Mouse (Mus musculus) MEL (cell line): ENCODE results near the gene Pnpo. TPM values are rescaled to one million over a fixed set of nuclear protein-coding genes. Genes with fewer than 3 reads are reported as not detected.

Experiments
- DNase-seq: peaks from one replicate; pipeline ENCODE4 v3.0.0; 2011; ENCODE audit warnings: low read depth, low spot score
- H3K27ac ChIP-seq: 2 replicates; pipeline ENCODE4 v1.5.1; 2012; ENCODE audit warnings: low read depth, mild to moderate bottlenecking, control low read depth, low read length, moderate library complexity; ENCODE audit not compliant: control insufficient read depth
- H3K27me3 ChIP-seq, 2 experiments: fragments of 150-350 bp in 1 of 2; sonication (generic) in 1 of 2; 2 replicates each; pipeline ENCODE4 v1.6.1; 2012; ENCODE audit warnings: low read length in 2 of 2, mild to moderate bottlenecking in 2 of 2, improper control_type of control experiment in 1 of 2, moderate library complexity in 1 of 2; ENCODE audit not compliant: insufficient read depth in 2 of 2, control insufficient read depth in 1 of 2
- H3K36me3 ChIP-seq, 2 experiments: 2 replicates each; pipeline ENCODE4 v1.6.1; 2012 to 2014; ENCODE audit warnings: low read length in 2 of 2, improper control_type of control experiment in 1 of 2, inconsistent platforms in 1 of 2, mild to moderate bottlenecking in 1 of 2; ENCODE audit not compliant: insufficient read depth in 2 of 2, control insufficient read depth in 1 of 2
- H3K4me1 ChIP-seq, 2 experiments: fragments of 150-350 bp in 1 of 2; sonication (generic) in 1 of 2; 2 replicates each; pipeline ENCODE4 v1.6.1; 2012; ENCODE audit warnings: low read length in 2 of 2, improper control_type of control experiment in 1 of 2, mild to moderate bottlenecking in 1 of 2; ENCODE audit not compliant: insufficient read depth in 2 of 2, control insufficient read depth in 1 of 2
- H3K4me3 ChIP-seq, 2 experiments: fragments of 150-350 bp in 1 of 2; sonication (generic) in 1 of 2; 2 replicates each; pipeline ENCODE4 v1.5.1; 2012; ENCODE audit warnings: low read depth in 2 of 2, low read length in 2 of 2, mild to moderate bottlenecking in 2 of 2, moderate library complexity in 2 of 2, control low read depth in 1 of 2, improper control_type of control experiment in 1 of 2; ENCODE audit not compliant: control insufficient read depth in 1 of 2, insufficient read depth in 1 of 2
- H3K79me2 ChIP-seq: 2 replicates; pipeline ENCODE4 v1.6.1; 2012; ENCODE audit warnings: mild to moderate bottlenecking, low read length, moderate library complexity; ENCODE audit not compliant: control insufficient read depth, poor library complexity, insufficient read depth
- H3K9ac ChIP-seq: 2 replicates; pipeline ENCODE4 v1.6.1; 2012; ENCODE audit warnings: low read depth, mild to moderate bottlenecking, control low read depth, low read length, moderate library complexity; ENCODE audit not compliant: control insufficient read depth, poor library complexity, severe bottlenecking
- H3K9me3 ChIP-seq: fragments of 150-350 bp; sonication (generic); replicated peaks from 2 replicates; pipeline ENCODE4 v1.6.1; 2012; ENCODE audit warnings: mild to moderate bottlenecking, low read length, improper control_type of control experiment, moderate library complexity; ENCODE audit not compliant: insufficient read depth
- CHD1 ChIP-seq: IDR thresholded peaks from 2 replicates; pipeline ENCODE4 v1.6.1; 2012; ENCODE audit warnings: low read depth, mild to moderate bottlenecking, inconsistent platforms, low read length, improper control_type of control experiment
- CTCF ChIP-seq, 3 experiments: IDR thresholded peaks in 2 of 3; conservative IDR thresholded peaks in 1 of 3; 2 replicates each; pipeline ENCODE4 v1.5.1; 2011 to 2012; ENCODE audit warnings: low read length in 3 of 3, low read depth in 2 of 3, mild to moderate bottlenecking in 2 of 3, improper control_type of control experiment in 1 of 3, inconsistent platforms in 1 of 3, mixed read lengths in 1 of 3, moderate library complexity in 1 of 3; ENCODE audit not compliant: control insufficient read depth in 1 of 3, insufficient read depth in 1 of 3, poor library complexity in 1 of 3, severe bottlenecking in 1 of 3
- E2F4 ChIP-seq: IDR thresholded peaks from 2 replicates; pipeline ENCODE4 v1.6.1; 2011; ENCODE audit warnings: low read depth, low read length, improper control_type of control experiment, borderline replicate concordance
- ELF1 ChIP-seq: IDR thresholded peaks from 2 replicates; pipeline ENCODE4 v1.6.1; 2014; ENCODE audit warnings: low read depth, mild to moderate bottlenecking, inconsistent platforms, low read length, improper control_type of control experiment, moderate library complexity
- EP300 ChIP-seq, 2 experiments: IDR thresholded peaks; 2 replicates each; pipeline ENCODE4 v1.6.1; 2011; ENCODE audit warnings: improper control_type of control experiment in 2 of 2, low read length in 2 of 2, low read depth in 1 of 2, mild to moderate bottlenecking in 1 of 2
- ETS1 ChIP-seq: IDR thresholded peaks from 2 replicates; pipeline ENCODE4 v1.6.1; 2012; ENCODE audit warnings: low read depth, mild to moderate bottlenecking, inconsistent platforms, low read length, improper control_type of control experiment, moderate library complexity
- HCFC1 ChIP-seq: IDR thresholded peaks from 2 replicates; pipeline ENCODE4 v1.6.1; 2012; ENCODE audit warnings: low read depth, mild to moderate bottlenecking, inconsistent platforms, low read length, improper control_type of control experiment, moderate library complexity
- MAX ChIP-seq: IDR thresholded peaks from 2 replicates; pipeline ENCODE4 v1.6.1; 2011; ENCODE audit warnings: low read length, improper control_type of control experiment
- MEF2A ChIP-seq: IDR thresholded peaks from 2 replicates; pipeline ENCODE4 v1.6.1; 2014; ENCODE audit warnings: low read depth, mild to moderate bottlenecking, inconsistent platforms, low read length, improper control_type of control experiment; ENCODE audit not compliant: poor library complexity, insufficient replicate concordance, severe bottlenecking; ENCODE audit errors: extremely low read depth
- MXI1 ChIP-seq: IDR thresholded peaks from 2 replicates; pipeline ENCODE4 v1.6.1; 2011; ENCODE audit warnings: mild to moderate bottlenecking, low read depth, low read length, improper control_type of control experiment
- MYC ChIP-seq: IDR thresholded peaks from 2 replicates; pipeline ENCODE4 v1.6.1; 2011; ENCODE audit warnings: low read depth, mild to moderate bottlenecking, low read length, improper control_type of control experiment, moderate library complexity
- POLR2A ChIP-seq, 2 experiments: IDR thresholded peaks; 2 replicates each; pipeline ENCODE4 v1.6.1; 2011 to 2012; ENCODE audit warnings: low read length in 2 of 2, mild to moderate bottlenecking in 2 of 2, control low read depth in 1 of 2, improper control_type of control experiment in 1 of 2, low read depth in 1 of 2, moderate library complexity in 1 of 2; ENCODE audit not compliant: control insufficient read depth in 1 of 2, insufficient read depth in 1 of 2, poor library complexity in 1 of 2
- POLR2AphosphoS2 ChIP-seq: IDR thresholded peaks from 2 replicates; pipeline ENCODE4 v1.6.1; 2011; ENCODE audit warnings: low read length, improper control_type of control experiment
- POLR2AphosphoS5 ChIP-seq: IDR thresholded peaks from 2 replicates; pipeline ENCODE4 v1.6.1; 2012; ENCODE audit warnings: low read depth, borderline replicate concordance, mild to moderate bottlenecking, inconsistent platforms, low read length, moderate library complexity, mixed read lengths
- RAD21 ChIP-seq: IDR thresholded peaks from 2 replicates; pipeline ENCODE4 v1.6.1; 2011; ENCODE audit warnings: mild to moderate bottlenecking, low read depth, low read length, improper control_type of control experiment
- TBP ChIP-seq: IDR thresholded peaks from 2 replicates; pipeline ENCODE4 v1.8.0; 2011; ENCODE audit warnings: low read depth, low read length, improper control_type of control experiment
- UBTF ChIP-seq: IDR thresholded peaks from 2 replicates; pipeline ENCODE4 v1.6.1; 2012; ENCODE audit warnings: low read depth, mild to moderate bottlenecking, inconsistent platforms, low read length, improper control_type of control experiment, moderate library complexity, borderline replicate concordance; ENCODE audit not compliant: insufficient read depth
- USF2 ChIP-seq, 2 experiments: IDR thresholded peaks; 2 replicates each; pipeline ENCODE4 v1.6.1; 2011 to 2012; ENCODE audit warnings: improper control_type of control experiment in 2 of 2, low read length in 2 of 2, borderline replicate concordance in 1 of 2, inconsistent platforms in 1 of 2, low read depth in 1 of 2, mild to moderate bottlenecking in 1 of 2; ENCODE audit not compliant: insufficient read depth in 1 of 2
- ZC3H11A ChIP-seq: IDR thresholded peaks from 2 replicates; pipeline ENCODE4 v1.6.1; 2012; ENCODE audit warnings: low read depth, mild to moderate bottlenecking, inconsistent platforms, low read length, improper control_type of control experiment
- ZKSCAN1 ChIP-seq: IDR thresholded peaks from 2 replicates; pipeline ENCODE4 v1.6.1; 2012; ENCODE audit warnings: low read depth, mild to moderate bottlenecking, inconsistent platforms, low read length, improper control_type of control experiment, moderate library complexity
- polyA plus RNA-seq, 2 experiments: library from polyadenylated mRNA; stranded (reverse) in 1 of 2; unstranded in 1 of 2; fragments of >175 nt in 1 of 2; fragments of >200 nt in 1 of 2; gene quantifications; 2 replicates each; pipeline versions ENCODE4 v1.2.1 to v1.2.4; 2012; ENCODE audit warnings: low replicate concordance in 2 of 2, low read depth in 1 of 2; ENCODE audit not compliant: insufficient read length in 2 of 2, insufficient read depth in 1 of 2, missing spikeins in 1 of 2
- total RNA-seq: library from RNA; depleted of rRNA; stranded (reverse); fragments of 300-350 nt; gene quantifications from 2 replicates; pipeline ENCODE4 v1.2.3, GENCODE M21; 2012

Pnpo gene
- total and polyA plus RNA-seq, 3 experiments = 38.8 to 55.7 TPM; not detected in 1

DNA sequence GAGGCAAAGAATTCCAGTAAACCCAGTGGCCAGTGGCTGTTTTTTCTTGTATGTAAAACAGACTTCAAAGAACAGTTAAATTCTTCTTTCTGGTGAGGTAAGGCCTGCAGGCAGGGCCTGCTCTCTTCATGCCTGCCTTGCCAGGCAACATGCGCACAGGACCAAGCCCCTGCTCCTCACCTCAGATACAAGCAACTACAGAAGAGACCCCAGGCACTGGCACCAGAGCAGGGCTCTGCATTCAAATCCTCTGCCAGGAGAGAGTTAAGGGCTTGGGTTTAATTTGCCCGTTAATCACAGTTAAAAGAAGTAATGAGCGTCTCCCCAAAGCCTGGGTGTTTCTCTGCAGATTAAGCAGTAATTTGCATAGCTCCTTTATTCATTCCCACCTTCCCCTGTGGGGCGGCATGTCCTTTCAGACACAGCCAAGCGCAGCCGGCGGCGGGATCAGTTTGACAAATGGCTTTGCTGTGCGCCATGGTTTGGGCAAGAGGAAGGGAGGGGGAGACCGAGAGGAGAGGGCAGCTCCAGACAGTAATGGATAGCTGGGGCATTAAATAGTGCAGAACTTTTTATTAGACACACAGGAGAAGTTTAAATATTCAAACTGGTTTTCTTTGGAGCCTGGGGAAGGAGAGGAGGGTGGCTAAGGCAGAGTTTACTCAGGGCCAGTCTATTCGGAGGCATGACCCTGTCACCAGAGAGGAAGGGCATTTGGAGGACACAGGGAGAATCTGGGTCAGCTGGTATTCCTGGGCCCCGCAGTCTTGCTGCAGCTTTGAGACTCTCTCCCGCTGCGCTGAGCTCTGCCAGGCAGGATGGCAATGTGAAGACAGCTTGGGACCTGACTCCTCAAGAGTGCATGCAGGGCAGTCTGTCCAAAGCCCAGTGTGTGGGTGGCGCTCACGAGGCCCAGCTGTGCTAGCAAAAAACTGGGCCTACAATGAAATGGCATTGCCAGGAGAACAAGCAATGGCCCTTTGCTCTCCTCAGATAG, 40.8 kb downstream of the Pnpo start:
- H3K27ac ChIP-seq = no peak overlapping the region
- DNase-seq = no peak
- no peak overlapping the region for H3K4me3 ChIP-seq
- peaks cover 2 to 6% of the 10 kb centered on the region in 2 experiments for H3K27me3 ChIP-seq
- H3K4me1 ChIP-seq = no peaks in the 10 kb centered on the region
- H3K79me2 ChIP-seq = no peaks in the 10 kb centered on the region
- TF ChIP-seq MAX (no peak), UBTF (no peak), EP300 (IDR thresholded peaks at IDR 0.05; ENCODE audit: low read depth in 1 of 2, low read length in 2 of 2) (no peak), HCFC1 (no peak)
- no peaks in the 10 kb centered on the region for H3K9me3 ChIP-seq
- no peaks in the 10 kb centered on the region; a peak in 1 of 4 replicates for H3K36me3 ChIP-seq
- no peak overlapping the region for H3K9ac ChIP-seq

DNA sequence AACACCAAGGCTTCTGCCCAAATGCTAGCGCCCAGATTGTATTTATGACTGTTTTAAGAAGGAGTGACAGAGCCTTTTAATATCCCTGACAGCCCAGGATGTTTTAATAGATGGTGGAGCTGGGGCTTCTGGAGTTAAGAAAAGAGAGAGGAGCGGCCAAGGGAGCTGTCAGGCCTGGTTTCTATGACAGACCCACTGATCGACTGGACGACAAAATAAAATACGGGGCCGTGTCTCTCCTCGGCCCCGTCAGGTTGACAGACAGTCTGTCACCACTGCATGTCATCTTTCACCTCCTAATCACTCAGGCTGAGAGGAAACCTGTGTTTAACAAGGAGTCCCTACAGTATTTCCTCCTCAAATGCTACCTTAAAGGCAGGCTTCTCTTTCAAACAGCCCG, 42.5 kb downstream of the Pnpo start:
- Histone ChIP-seq H3K9me3 (no peaks in the 10 kb centered on the region), H3K27me3 (peaks cover 13 to 16% of the 10 kb centered on the region in 2 experiments), H3K36me3 (no peaks in the 10 kb centered on the region), H3K4me1 (no peaks in the 10 kb centered on the region), H3K4me3 (no peak overlapping the region), H3K79me2 (no peaks in the 10 kb centered on the region), H3K9ac (no peak overlapping the region), H3K27ac (no peak overlapping the region)
- TF ChIP-seq MEF2A = no peak
- no peak for TF ChIP-seq EP300 (IDR thresholded peaks at IDR 0.05; ENCODE audit: low read depth in 1 of 2, low read length in 2 of 2)
- no peak for TF ChIP-seq POLR2A (IDR thresholded peaks at IDR 0.05; ENCODE audit: control insufficient read depth in 1 of 2, insufficient read depth in 1 of 2, low read depth in 1 of 2, low read length in 2 of 2, poor library complexity in 1 of 2)
- TF ChIP-seq MXI1 = no peak
- no peak for TF ChIP-seq CTCF (IDR thresholded peaks at IDR 0.05 in 2 of 3, conservative IDR thresholded peaks at IDR 0.05 in 1 of 3; ENCODE audit: control insufficient read depth in 1 of 3, insufficient read depth in 1 of 3, low read depth in 2 of 3, low read length in 3 of 3, poor library complexity in 1 of 3, severe bottlenecking in 1 of 3)
- TF ChIP-seq ZKSCAN1 = no peak
- TF ChIP-seq MYC = no peak
- no peak for TF ChIP-seq E2F4
- TF ChIP-seq POLR2AphosphoS2 = no peak
- no peak for TF ChIP-seq USF2 (IDR thresholded peaks at IDR 0.05; ENCODE audit: borderline replicate concordance in 1 of 2, insufficient read depth in 1 of 2, low read depth in 1 of 2, low read length in 2 of 2)
- no peak for TF ChIP-seq POLR2AphosphoS5
- no peak for TF ChIP-seq ELF1
- no peak for TF ChIP-seq TBP
- TF ChIP-seq RAD21 = no peak
- TF ChIP-seq ZC3H11A = no peak
- TF ChIP-seq CHD1 = no peak
- TF ChIP-seq ETS1 = no peak
- no peak for DNase-seq
